Mouse (Mus musculus) ovary, postnatal 36 days (tissue): Measurements from ENCODE around the gene Smco4.
A peak's percentile ranks its signal among the peaks of the same experiment; 100 is the strongest.
"Not testable (repeated sequence)": the region's sequence is repeated elsewhere in the genome, so short reads cannot be mapped to it uniquely, and the experiment has no call there.

Experiments used
- DNase-seq: peaks from one replicate; pipeline ENCODE4 v3.0.0; 2022; ENCODE audit warnings: low spot score, mixed read lengths

Gene Smco4

DNA sequence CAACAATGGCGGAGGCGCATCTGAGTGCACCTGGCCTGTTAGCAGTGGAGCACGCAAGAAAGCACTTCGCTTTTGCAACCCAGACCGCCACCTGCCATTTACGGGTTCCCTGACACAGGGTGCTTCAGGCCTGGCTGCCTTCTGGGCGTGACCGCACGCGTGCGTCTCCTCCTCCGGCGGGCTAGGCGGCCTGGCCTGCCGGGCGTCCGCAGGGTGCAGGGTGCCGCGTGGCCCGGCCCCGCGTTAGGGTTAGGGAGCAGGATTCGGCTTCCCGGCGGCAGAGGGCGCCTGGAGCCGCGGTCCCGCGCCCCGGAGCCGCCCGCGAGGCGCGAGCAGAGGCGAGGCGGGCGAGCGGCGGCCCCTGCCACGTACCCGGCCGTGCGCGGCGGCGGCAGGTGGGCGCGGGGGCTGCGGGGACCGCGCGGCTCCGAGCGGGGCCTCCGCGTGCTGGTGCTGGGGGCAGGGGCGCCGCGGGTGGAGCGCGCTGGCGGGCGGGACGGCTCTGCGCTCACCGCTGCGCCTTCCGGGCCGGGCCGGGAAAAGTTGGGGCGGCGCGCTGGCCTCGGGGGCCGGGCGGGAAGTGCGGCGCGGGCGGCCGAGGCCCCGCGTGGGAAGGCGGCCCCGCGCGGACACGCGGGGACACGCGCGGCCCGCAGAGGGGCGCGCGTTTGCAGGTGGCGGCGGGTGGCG, at the start of gene Smco4:
Gene Smco4, plus strand, starts transcription at position 198 of the 690 bp plus-strand sequence.
- DNase-seq: peak; percentile 86

DNA sequence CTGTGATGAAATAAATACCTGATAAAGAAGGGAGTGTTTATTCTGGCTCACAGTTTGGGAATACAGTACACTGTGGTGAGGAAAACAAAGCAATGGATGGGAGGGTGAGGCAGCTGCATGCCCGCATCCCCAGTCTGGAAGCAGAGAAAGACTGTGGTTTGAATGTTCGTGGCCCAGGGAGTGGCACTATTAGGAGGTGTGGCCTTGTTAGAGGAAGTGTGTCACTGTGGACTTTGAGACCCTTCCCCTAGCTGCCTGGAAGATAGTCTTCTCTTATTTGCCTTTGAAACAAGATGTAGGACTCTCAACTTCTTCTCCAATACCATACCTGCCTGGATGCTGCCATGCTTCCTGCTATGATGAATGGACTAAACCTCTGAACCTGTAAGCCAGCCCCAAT, 45.8 kb upstream of the Smco4 start:
- DNase-seq: no peak

DNA sequence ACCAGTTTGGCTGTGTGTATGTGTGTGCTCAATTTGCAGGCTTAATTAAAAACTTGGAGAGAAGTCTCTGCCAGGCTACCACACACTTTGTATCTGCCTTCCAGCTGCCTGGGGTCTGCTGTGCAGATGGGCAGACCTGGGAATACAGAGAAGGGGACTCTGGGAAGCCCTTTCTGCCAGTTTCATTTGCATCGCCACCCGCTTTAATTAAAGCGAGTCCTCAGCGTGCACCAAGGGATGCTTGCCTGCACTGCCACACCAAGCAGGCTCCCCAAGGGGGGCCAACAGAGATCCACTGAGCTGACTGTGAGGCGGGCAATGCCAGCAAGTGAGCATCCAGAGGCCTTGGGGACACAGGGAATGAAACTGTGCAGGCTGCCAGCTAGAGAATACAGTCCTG, 42.3 kb upstream of the Smco4 start:
- DNase-seq: no peak

DNA sequence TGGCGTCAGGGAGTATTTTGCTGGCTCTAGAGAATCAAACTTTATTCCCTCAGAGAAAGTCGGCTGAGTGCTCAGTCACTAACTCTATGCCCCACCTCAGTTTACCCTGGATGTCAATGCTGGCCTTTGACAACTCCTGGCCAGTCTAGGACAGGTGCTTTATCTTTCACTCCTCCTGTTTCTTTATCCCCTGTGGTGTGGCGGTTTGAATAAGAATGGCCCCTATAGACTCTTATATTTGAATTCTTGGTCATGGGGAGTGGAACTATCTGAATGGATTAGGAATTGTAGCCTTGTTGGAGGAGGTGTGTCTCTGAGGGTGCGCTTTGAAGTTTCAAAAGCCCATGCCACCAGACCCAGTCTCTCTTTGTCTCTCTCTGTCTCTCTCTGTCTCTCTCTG, 21.0 kb upstream of the Smco4 start:
- DNase-seq: no peak

DNA sequence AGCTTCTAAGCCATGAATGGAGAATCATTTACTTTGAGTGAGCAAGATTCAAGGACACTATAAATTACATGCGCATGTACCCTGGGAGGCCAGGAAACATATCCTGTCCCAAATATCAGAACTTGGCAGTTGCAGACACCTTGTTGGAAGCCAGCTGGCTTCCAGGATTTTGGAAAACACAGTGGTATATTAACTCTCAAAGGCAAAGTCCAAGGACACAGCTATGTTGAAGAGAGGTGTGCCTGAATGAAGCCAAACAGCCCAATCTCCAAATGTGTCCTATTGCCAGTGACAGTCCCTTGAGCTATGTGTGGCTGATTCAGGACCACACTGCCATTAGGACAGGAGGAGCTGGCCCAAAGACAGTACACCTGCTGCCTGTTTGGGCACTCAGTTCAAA, 20.0 kb upstream of the Smco4 start:
- DNase-seq: no peak

DNA sequence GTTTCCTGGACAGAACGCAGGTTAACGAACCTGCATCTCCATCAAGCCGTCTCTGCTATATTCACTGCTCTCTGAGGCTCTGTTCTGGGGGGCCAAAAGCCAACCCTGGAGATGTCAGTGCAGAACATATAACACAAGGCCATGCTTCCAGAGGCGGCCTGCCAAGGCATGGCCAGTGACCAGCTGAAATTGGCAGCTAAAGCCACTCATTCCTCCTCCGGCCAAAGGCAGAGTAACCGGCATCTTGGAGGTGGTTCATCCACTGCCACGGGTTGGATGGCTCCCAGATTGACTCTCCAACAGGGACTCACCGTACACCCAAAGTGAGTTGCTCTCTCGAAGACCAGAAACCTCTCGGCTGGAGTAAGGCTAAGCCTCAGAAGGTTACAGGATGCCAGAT, 15.7 kb upstream of the Smco4 start:
- peak; percentile 21 for DNase-seq

DNA sequence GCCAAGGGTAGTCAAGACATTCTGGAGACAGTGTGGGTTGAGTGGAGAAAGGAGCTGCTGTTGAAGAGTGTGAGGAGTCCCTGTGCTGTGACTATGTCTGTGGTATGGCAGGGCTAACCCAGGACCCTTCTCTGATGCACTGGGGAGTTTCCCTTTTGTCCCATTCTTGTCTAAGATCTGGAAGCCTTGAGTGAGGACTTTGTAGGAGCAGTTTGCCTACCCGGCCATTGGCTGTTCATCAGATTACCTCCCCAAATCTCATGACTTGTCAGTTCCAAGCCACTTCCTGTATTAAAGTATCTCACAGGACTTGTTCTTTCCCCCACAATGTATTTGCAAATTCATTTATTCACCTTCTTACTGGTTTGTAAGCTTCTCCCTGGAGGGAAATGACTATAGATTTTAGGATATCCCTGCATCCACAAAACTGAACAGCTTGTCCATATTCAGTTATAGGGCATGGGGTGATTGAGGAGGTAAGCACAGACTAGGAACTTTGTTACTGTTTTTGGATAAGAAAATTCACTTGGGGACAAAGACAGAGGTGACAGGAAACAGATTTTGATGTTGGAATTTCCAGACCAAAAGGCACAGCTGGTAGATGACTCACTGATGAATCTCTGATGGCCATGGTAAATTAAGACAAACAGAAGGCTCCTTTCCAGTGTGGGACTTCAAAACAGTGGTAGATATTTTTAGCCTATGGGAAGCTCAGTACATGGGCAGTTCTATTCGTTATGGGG, 5.4 kb upstream of the Smco4 start:
- DNase-seq: no peak

DNA sequence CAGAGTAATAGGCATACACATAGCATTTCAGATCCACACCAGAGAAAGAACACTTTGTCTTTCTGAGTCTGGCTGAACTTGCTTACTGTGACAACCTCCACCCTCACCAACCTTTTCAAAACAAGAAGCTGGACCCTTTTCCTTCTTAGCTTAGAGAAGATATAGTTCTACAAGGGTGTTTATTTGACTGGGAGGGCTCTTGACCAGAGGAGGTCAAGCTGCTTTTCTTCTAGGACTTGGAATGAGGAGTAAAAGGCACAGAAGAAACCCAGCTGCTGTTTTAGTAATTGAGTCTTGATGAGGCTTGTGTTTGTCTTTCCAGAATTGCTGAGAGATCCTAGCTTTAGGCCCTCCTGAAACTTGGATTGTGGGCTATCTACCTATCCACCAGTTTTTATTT, 3.9 kb upstream of the Smco4 start:
- no peak for DNase-seq

DNA sequence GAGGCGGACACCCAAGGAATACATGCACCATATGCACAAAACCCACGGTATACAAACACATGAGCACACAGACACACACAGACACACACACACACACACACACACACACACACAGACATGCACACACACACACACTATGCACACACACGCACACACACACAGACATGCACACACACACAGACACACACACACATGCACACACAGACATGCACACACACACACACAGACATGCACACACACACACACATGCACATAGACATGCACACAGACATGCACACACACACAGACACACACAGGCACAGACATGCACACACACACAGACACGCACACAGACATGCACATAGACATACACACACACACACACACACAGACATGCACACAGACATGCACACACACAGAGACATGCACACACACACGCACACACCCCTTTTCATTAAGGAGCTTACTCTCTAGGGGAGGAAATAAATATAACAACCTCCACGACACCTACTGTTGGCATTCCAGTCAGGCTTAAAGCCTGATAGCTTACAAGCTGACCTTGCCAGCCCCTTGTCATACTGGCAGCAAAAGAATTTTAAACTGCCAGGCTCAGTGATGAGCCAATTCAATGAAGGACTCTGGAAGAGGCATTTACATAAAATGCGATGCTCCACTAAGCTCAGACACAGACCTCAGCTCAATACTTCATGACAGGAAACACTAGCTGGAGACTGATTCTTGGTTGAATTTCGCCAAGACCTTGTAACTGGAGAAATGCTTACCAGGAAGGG, 2.7 kb upstream of the Smco4 start:
- DNase-seq: no peak

DNA sequence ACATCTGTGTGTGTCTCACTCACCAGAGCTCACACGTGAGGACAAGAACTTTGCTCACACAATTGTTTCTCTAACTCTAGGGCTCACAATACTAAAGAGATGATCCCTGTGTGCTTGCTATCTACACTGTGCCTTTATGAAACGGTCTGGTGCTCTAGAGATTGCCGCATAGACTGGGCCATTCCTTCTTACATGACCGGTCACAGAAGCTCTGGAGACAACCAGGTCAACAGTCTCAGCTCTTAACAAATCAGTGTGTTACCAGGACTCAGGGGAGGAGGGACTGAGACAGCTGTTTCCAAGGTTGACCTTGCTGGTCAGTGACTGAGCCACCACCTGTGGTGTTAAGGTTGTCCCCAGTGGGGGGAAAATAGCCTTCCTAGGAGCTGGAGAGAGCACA, 1.5 kb upstream of the Smco4 start:
- DNase-seq: no peak

DNA sequence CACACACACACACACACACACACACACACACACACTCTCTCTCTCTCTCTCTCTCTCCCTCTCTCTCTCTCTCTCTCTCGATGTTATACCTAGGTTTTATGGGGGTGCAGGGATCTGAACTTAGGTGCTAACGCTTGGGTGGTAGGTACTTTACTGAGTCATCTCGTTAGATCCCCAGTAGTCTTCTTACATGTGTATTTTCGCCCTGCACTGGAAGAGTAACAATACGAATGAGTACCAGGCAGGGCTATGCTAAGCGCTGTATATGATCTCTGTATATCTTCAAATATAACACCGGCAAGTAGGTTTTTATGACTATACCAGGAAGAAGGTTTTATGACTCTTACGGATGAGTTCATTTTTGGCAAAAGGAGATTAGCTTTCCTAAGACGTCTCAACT, 831 bp upstream of the Smco4 start:
- DNase-seq: no peak

DNA sequence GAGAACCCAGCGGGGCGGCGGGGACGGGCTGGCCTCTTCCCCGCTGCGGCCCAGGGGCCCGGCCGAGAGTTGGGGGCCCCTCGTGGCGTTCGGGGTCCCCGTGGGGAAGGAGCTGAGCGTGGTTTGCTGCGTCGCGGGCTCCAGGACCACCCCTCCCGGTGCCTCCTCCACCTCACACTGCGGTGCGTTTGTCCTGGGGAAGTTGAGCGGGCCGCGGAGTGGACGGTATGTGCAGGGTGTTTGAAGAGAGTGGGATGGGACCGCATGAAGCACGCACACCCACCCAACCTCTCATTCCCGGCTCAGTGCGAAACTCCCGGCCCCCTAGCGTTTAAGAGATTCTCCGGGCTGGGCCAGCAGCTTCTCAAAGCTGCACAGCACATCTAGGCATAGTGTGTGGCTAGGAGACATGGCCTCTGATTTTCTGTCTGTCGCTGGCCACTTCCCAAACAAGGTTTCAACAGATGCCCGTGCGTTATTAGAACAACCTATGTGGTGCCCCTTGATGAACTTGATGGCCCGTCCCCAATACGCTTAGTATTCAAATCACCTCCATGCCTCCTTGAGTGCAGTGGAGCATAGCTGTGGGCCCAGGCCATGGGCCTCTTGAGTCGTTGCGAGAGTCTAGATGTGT, 810 bp downstream of the Smco4 start:
- peak; percentile 78 for DNase-seq

DNA sequence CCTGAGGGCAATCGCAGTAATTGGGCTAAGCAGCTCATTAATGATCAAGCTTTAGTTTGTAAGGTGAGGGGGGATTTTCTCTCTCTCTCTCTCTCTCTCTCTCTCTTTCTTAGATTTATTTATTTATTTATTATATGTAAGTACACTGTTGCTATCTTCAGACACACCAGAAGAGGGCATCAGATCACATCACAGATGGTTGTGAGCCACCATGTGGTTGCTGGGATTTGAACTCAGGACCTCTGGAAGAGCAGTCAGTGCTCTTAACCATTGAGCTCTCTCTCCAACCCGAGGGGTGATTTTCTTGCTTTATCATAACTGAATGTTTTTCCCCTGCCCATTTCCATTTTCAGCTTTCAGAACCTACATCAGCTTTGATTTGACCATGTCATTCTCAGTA, 2.0 kb downstream of the Smco4 start:
- DNase-seq: not testable (repeated sequence)

DNA sequence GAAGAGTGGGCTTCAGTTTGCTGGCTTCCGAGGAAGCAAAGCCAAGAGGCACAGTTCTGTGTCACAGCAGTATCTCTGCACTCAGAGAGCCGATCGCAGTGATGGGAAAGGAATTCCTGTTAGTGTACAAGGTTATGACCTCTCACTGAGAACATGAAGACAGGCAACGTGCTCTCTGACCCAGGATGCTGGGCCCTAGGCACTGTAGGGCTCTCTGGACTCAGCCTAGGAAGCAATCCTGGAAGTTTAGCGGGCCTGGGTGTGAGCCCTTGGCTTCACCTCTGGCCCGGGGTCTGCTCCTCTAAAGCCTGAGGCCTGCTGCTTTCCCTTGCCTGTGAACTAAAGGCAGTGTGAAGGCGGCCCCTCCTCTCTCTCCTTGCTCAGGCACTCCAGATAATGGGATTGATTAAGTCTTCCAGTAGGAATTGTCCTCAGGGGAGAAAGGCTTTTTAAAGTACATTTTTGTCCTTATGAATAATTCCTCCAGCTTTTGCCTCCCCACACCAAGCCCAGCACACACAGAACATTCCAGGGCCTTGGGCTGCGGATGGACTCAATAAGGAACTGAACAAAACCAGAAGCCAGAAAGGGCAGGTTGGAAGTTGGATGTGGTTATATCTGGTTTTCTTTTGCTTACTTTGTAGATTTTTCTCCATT, 2.8 kb downstream of the Smco4 start:
- DNase-seq: no peak

DNA sequence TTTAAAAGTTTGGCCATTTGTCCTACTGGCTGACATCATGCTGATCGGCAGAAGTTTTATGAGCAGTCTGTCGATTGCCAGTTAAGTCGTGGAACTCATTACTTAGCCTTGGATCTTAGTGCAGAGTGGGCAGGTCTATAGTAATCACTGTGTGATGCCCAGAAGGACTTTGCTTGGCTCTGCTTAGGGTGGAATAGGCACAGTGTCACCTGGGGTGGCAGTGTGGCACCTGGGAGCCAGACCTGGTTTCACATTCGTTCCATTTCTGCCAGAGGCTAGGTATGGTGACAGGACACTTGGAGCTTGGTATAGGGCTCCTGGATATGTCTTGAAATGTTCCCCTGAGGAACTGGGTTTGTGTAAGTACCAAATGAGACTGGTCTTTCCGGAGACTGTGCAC, 6.8 kb downstream of the Smco4 start:
- DNase-seq: no peak

DNA sequence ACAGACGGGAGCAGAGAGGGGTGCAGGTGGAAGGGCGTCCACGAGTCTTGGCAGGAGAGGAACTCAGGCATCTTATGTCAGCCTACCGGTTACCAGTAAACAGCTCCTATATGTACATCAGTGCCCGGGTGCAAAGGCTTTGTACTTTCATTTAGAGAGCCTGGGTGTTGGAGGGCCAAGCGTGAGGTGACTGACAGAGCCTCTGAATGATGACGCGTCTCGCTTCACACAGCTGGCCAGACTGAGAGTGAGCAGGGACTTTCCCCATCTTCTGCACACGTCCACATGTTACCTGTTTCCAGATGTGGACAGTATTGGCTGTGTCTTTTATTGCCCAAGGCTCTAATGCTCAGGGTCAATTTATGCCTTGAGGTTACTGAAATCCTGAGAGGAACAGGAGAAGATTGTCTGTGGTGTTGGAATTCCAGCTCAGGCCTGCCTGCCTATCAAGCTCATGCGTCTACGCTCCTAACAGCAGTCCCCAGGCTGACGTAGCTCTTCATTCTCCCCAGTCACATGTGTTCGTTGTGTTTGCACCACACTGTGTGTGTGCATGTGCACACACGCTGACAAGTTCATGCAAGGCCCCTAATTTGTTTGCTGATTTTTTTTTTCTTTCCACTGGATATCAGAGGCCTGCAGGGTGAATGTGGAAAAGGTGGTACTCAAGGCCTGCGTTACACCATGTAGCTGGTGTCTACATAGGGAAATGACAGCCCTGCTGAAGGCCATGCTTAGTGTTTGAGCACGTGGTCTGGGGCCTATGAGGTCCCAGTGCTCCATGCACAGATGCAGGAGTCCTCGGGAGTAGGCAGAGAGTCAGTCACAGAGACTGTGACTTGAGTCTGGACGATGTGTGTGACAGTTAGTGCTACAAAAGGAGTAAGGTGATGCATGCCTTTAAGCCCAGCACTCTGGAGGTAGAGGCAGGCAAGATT, 8.4 kb downstream of the Smco4 start:
- DNase-seq: no peak

DNA sequence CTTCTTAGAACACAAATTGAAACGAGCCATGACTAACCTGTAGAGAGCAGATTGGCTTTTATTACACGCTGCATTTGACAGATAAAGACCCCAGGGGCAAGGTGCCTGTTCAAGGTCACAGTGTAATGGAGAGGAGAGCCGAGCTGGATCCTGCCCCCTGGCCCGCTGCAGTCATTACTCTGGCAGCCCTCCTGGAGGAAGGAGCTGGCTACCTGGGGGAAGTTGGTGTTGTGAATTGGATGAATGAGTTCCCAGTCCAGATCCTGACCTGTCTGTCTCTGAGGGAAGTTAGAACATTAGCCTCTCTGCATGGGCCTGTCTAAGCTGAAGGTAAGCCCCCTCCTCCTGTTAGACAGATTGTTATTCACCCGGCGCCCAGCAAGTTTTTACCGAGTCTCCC, 9.2 kb downstream of the Smco4 start:
- DNase-seq: no peak

DNA sequence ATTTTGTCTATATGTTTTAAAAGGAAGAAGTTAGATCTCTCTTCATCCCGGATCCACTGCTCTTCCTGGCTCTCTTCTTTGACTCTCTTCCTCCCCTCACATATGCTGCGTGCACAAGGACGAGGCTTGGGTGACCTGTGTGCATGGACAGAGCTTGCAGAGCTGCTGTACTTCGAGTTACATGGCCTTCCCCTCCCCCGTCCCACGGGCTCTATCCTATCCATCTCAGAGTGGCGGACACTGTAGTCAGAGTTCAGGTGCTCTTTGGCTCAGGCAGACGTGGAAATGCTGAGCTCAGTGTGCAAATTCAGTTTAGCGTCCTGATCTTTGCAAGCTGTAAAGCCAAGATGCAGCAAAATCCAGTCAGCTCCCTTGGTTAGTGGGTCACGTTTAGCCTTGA, 10.1 kb downstream of the Smco4 start:
- no peak for DNase-seq

DNA sequence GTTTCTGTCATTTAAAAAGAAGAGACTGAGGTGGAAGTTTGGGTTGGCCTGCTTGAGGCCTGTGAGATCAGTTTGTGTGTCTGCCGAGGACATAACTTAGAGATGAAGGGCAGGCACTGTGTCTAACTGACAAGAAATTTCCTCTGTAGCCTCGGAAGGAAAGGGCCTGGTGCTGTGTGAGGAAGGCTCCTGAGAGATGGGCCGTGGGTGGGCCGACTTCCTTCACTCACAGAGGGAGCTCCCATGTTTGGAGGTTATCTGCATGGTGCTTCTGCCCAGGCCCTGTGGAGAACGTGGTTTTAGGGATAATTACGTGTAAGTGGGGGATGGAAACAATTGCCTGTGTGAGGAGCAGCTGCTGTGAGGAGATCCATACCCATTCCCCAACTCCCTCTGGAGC, 10.6 kb downstream of the Smco4 start:
- DNase-seq: no peak

DNA sequence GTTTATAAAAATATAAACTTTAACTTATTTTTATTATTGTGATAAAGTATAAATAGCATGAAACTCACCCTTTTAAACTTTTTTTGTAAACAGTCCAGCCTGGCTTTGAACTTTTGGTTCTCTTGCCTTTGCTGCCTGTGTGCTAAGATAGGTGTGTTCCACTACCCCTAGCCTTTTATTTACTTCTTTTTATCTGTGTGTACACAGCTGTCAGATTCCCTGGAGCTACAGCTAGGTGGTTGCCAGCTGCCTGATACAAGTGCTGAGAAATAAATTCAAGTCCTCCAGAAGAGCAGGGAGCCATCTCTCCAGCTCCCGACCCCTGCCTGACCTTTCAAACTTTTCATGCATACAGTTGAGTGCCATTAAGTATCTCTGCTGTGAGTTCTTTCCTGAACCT, 12.1 kb downstream of the Smco4 start:
- DNase-seq: no peak

DNA sequence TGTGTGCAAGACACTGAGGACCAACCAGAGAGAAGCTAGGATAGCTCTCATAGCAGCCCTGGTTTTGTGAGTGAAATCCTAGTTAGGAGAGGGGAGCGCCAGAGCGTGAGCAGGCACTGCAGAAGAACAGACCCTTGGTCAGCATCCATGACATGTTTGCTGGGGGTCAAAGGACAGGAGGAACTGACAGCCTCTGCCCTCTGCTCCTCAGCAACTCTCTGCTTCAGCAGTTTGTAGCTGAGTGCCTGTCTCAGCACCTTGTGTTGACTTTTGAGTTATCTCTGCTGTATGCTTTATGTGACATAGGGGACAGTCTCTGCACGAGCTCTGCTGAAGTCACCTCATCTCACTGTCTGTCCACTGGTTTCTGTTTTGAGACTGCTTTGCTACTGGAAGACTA, 13.6 kb downstream of the Smco4 start:
- DNase-seq: no peak
